Mouse (Mus musculus): ENCODE measurements around the gene Kcnmb3. TPM values are rescaled to one million over a fixed set of nuclear protein-coding genes. Genes with fewer than 3 reads are reported as not detected.

Gene Kcnmb3
- polyA plus RNA-seq (2012; rRNA removed), result not detected in 2 replicates

DNA sequence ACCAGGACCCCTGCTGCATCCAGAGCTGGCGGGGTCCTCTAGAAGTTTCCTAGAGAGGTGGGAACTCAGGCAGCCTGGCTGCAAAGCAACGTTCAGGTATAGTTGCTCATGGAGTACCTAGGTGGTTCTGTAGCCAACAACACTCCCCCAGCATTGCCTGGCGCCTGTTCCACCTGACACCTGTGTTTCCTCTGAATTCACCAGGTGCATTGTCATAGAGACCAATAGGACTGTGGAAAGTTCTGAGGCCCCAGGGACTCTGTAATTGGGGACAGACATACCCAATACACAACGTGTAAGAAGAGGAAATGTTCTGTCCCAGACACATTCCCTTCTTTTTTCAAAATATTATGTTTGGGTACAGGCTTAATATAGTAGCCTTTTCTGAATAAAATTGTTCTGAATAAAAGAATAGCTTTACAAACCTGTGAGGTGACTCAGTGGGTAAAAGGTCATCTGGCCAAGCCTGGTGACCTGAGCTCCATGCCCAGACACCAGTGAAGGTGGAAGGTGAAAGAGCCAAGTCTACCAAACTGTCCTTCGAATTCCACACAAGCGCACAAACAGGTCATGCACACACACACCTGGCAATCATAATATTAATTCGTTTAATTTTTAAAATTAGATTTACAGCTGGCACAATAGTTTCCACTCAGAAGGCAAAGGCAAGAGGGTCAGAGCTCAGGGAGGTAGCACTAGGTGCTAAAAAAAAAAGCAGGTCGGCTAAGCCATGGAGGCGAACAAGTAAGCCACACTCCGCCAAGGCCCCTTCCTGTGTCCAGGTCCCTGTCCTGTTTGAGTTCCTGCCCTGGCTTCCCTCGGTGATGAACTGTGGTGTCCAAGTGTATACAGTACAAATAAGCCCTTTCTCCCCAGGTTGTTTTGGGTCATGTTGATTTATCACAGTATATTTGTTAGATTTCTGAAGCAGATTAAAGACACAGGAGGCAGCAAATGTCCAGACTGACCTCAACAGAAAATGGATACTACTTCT lies at the start of gene Kcnmb3:
TSS of gene Kcnmb3 (minus strand) at position 135 of the 994 bp plus-strand sequence.

GRCm38 (mm10) chr3:32529303-32529898 lies 37.4 kb upstream of the Kcnmb3 start, which contains the start of gene Mfn1:
TSS of gene Mfn1 (plus strand) at chr3:32529465.

GRCm38 (mm10) chr3:32509496-32510374 lies 17.7 kb upstream of the Kcnmb3 start, which contains the start of gene Zfp639:
TSS of gene Zfp639 (plus strand) at chr3:32510259.

Other genes with a start within 250 kb of the Kcnmb3 start
- 3.2 and 3.9 TPM in 2 replicates for gene Zmat3, start 126.2 kb downstream of the Kcnmb3 start, polyA plus RNA-seq (2012; rRNA removed)
- 0.39 and 0.48 TPM in 2 replicates for gene Pik3ca, start 94.6 kb downstream of the Kcnmb3 start, polyA plus RNA-seq (2012; rRNA removed)
- gene Zfp639, start 18.0 kb upstream of the Kcnmb3 start, polyA plus RNA-seq (2012; rRNA removed), result 6.2 and 7.1 TPM in 2 replicates
- gene Mfn1, start 37.2 kb upstream of the Kcnmb3 start, polyA plus RNA-seq (2012; rRNA removed), result 2.6 and 3.1 TPM in 2 replicates
- gene Gnb4, start 124.4 kb upstream of the Kcnmb3 start, polyA plus RNA-seq (2012; rRNA removed), result 3.9 and 4.1 TPM in 2 replicates
- 3.4 and 3.8 TPM in 2 replicates for gene Actl6a, start 214.1 kb upstream of the Kcnmb3 start, polyA plus RNA-seq (2012; rRNA removed)
- 177 and 230 TPM in 2 replicates for gene Ndufb5, start 244.8 kb upstream of the Kcnmb3 start, polyA plus RNA-seq (2012; rRNA removed)
- gene Mrpl47, start 245.4 kb upstream of the Kcnmb3 start, polyA plus RNA-seq (2012; rRNA removed), result 0.18 and 0.43 TPM in 2 replicates